Mouse (Mus musculus) heart, adult 2 months (tissue): ENCODE data around the gene Uck1.

Experiments
- CTCF ChIP-seq: fragments of 200-600 bp; IDR thresholded peaks from 2 replicates; pipeline ENCODE4 v1.8.1; 2022; ENCODE audit warnings: antibody characterized with exemption, mild to moderate bottlenecking, moderate library complexity
- EP300 ChIP-seq: fragments of 200-500 bp; IDR thresholded peaks from 2 replicates; pipeline ENCODE4 v1.6.1; 2011; ENCODE audit warnings: low read depth, low read length, control low read depth; ENCODE audit not compliant: insufficient read depth
- POLR2A ChIP-seq: fragments of 200-500 bp; IDR thresholded peaks from 2 replicates; pipeline ENCODE4 v1.6.1; 2011; ENCODE audit warnings: mild to moderate bottlenecking, low read depth, low read length, control low read depth; ENCODE audit not compliant: insufficient read depth

- TF ChIP-seq POLR2A (no peak), CTCF (peak; percentile 73), EP300 (no peak)
Observed at GRCm38 (mm10) chr2:32260635-32261034, 676 bp upstream of the Uck1 start.
